Mouse (Mus musculus) left cerebral cortex, adult 11 months (tissue): ENCODE measurements at regions not wholly inside any gene's neighbourhood (a gene's known extent, or its start where the extent isn't known, plus 50 kb on each side); places are given as distances from the start of the nearest gene placed in this dataset.
"Not testable (repeated sequence)": the region's sequence is repeated elsewhere in the genome, so short reads cannot be mapped to it uniquely, and the experiment has no call there.

Experiments
- DNase-seq: peaks from one replicate; pipeline ENCODE4 v3.0.0; 2022; ENCODE audit warnings: low spot score

DNA sequence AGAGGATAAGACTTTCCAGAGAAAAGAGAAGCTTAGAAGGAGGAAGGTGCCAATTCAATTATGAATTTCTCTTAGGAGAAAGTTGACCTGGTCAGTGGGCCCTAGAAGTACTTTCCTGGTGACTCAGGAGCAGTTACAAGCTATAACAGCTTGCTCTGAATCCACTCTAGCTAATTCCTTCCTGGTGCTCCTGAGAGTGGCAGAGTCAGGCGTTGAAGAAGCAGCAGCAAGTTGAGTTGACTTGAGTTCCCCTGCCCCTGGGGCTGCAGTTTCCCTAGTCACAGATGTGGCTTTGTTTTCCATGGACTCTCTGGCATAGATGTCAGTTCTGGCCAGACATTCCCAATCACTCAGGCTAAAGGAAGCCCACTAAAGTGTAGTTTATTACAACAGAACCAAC lies 85.9 kb downstream of the Osr1 start:
- DNase-seq: no peak

- DNase-seq: no peak
Observed at GRCm38 (mm10) chr12:9656324-9656723, 86.4 kb downstream of the Osr1 start.

DNA sequence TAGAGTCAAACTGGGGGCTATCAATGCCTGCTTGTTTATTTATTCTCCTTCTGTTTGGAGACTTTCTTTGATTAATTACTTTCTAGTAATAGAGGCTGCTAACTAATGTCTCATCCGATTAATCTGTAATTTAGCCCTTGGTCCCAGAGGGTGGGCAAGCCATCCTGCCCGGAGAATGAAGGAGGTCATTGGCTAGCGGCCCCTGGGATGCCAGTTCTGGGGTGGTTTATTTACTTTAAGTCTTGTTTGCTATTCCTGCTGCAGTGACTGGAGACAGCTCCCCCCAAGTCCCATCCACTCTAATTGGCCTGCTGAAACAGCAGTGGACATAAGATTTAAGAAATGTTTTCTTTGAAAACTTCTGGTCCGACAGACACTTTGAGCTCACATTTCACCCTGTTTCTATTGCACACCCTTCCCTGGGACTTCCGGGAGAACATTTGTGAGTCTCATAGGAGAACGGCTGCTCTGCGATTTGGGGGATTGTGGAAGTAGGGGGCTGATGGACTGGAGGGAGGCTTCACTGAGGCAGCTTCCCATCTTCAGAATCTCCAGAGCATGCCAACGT lies 87.4 kb downstream of the Osr1 start:
- DNase-seq: no peak

DNA sequence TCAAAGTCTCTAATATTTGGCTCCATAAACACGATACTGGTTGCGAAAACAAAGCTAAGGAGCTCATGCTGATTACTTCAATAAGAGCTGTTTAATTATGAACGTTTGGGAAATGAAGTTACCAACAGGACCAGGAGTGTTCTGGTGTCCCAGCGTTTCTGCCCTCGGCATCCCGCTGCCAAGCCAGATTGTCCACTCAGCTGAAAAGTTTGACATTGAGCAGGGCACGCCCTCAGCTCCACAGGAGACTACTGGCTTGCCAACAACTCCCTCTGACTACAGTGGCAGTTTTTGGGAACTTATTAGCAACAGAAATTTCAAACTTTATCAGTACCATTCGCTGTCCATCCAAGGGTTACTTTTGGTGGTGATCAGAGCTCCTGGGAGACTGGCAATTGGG lies 87.9 kb downstream of the Osr1 start:
- no peak for DNase-seq

DNA sequence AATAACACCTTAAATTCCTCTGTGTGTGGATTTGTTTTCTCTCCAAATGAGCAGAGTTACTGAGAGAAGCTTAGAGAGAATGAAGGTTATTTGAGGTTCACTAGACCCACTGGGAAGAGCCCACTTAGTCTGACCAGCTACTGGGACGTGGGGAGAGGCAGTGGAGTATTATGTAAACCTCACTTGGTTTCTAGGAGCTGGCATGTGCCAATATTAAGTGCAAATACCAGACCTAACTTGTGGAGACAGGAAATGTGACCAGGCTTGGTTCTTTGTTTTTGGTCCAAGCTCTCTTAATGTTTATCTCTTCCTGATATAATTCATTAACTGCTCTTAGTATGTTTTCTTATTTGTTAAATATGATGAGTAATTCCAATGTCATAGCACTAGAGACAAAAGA lies 90.4 kb downstream of the Osr1 start:
- no peak for DNase-seq

DNA sequence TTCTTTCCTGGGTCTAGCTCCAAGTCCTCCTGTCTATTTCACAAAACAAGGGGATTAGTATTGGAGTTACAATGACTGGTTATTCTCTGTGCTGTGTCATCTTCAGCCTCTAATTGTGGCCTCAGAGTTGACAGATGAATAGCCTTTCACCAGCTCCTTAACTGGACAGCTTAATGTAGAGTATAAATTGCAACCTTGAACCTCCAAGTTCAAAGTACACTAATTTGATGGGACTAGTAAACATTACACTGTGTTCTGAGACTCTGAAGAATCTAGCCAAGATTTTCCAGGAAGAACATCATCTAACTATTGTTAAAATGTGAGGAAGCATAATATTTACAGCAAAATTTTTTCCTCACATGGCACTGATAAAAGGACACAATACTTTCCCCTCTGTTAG lies 118.9 kb downstream of the Osr1 start:
- no peak for DNase-seq

DNA sequence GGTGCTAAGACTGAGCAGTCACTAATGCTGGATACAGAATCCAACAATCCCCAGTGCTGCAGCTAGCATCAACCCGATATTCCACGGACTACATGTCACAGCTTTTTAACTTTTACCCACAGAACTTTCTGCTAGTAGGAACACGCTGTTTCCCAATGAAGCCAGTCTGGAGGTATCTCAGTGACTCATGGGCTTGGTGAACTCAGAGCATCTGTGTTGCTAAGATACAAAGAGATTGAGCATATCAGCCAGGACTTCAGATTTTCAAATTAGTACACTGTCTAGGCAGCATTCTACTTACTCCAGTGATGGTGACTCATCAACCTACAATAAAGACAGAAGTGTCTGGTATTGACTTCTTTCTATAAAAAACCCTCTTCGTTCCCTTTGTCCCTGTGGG lies 119.6 kb downstream of the Osr1 start:
- peak; percentile 25 for DNase-seq

GRCm38 (mm10) chr12:9732921-9733320 lies 163.0 kb downstream of the Osr1 start:
- DNase-seq: no peak

DNA sequence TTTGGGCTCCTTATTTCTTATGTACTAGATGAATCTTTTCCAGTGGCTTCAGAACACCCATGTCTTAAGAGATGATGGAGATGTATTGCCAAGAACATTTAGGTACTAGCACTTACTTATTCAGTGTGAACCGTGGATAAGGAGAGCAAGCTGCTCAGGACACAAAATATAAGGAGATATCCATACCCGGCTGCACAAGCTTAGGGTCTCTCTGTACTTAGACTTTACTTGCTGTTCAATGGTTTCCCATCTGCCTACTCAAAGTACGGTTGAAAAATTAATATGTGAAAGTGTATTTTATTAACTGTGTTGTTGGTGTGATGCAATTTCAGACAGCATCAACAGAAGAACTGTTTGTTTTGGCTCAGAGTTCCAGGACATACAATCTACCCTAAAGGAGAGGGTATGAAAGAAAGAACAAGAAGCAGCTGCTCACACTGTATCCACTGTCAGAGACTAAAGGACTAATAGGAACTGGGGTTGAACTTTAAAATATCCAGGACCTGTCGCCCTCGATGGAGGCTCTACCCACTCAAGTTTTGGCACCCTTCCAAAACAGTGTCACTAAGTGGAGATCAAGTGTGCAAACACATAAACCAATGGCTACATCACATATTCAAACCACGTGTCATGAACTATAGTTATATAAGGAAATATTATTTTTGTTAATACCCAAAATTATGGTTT lies 174.9 kb downstream of the Osr1 start:
- DNase-seq: no peak

GRCm38 (mm10) chr12:9751261-9752078 lies 181.6 kb downstream of the Osr1 start:
- no peak for DNase-seq

DNA sequence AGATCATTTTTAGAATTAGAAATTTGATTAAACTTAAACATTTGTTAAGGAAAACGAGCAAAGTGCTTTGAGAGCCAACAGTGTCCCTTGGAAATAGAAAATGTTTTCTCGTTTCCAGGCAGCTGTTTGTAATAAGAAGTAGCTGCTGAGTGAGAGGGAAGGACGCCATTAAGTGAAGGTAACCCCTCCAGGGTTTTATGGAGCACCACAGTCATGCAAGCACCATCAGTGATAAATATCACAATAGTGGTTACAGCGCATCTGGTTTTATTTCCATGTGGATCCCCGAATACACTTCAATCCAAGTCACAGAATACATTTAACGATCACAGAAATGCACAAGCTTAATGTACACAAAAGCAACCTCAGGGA lies 182.1 kb downstream of the Osr1 start:
- no peak for DNase-seq

DNA sequence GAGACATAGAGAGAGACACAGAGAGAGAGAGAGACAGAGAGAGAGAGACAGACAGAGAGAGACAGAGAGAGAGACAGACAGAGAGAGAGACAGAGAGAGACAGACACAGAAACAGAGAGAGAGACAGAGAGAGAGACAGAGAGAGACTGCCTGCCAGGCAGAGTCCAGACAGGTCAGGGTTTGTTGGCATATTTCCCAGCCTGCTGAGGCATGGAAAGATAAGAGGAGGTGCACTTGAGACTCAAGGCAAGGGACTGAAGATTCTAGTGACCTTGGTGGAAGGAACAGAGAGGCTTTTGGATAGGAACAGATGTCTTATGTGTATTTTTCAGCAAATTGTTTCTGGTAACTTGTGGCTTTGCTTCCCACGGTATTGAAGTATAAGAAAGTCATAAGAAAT lies 186.5 kb downstream of the Osr1 start:
- DNase-seq: no peak

- DNase-seq: no peak
Observed at GRCm38 (mm10) chr12:9760818-9761217, 190.9 kb downstream of the Osr1 start.

DNA sequence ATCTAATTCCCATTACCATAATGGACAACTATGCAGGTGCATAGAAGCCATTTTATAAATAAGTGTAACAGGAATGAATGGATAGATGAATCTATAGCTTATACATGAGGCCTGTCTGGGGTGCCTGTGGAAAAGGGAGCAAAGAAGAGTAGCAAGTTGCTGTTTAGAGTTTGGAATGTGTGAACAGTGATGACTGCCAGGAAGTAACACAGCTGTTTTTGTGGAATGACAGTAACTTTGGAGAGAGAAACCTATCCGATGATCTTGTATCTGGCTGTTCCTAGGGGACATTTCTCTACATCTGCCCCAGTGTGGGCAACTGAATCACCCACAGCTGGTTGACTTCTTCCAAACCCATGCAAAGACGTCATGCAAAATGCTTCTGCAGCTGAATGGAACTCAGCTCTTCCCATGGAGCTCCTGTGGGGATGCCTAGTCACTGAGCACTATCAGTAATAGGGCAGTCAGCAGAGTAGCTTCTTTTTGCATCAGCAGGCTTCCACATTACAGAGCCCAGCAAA lies 192.4 kb downstream of the Osr1 start:
- not testable (repeated sequence) for DNase-seq

GRCm38 (mm10) chr12:9762842-9763241 lies 192.9 kb downstream of the Osr1 start:
- DNase-seq: no peak

DNA sequence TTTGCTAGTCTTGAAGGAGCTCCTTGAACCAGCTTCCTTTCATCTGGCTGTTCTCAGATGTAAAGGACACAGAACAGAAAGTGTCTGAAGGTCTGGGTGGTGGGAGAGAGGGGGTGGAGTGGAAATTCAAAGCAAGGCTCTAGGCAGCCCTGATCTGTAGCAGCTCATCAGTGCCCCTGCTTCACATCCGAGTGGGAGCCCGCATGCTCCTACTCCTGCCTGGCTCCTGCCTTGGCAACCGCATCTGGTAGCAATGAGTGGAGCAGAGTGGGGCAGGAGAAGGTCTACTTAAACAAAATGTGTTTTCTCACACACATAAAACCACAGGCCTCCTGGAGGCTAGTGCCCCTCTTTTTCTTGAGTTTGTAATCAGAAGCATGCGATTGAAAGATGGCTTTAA lies 201.0 kb downstream of the Osr1 start:
- DNase-seq: no peak

DNA sequence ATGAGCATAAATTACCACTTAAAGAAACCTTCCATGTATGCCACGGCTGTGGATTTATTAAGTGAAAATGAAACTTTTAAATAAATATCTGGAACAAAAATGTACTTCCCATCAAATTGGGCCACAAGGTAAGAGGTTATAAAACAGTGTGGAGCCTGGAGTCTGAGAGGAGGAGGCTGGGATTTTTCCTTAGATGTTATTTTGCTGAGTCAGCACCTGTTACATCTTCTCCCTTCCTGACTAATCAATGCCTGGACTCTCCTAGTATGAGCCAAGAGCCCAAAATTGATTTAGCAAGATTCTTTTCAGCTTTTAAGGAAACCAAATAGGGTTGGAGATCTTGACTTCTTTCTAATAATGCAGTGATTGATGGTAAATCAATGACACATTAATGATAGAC lies 203.0 kb downstream of the Osr1 start:
- DNase-seq: no peak

- DNase-seq: no peak
Observed at GRCm38 (mm10) chr12:9802284-9802683, 232.4 kb downstream of the Osr1 start.

GRCm38 (mm10) chr12:9807406-9807805 lies 237.5 kb downstream of the Osr1 start:
- DNase-seq: no peak

DNA sequence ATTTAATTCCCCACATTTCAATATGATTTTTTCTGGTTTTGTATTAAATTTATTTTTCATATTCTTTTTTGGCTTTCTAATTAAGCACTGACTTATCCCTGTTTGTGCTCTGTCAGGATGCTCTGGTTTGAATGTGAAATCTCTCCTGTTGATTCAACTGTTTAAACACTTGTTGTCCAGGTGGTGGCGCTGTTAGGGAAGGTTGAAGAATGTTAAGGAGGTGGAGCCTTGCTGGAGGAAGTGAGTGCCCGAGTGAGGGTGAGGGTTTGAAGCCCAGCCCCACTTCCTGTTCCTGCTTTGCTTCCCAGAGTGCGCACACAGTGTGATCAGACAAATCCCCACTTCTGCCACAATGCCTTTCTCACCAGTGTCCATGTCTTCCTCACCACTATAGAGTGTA lies 263.4 kb downstream of the Osr1 start:
- no peak for DNase-seq

DNA sequence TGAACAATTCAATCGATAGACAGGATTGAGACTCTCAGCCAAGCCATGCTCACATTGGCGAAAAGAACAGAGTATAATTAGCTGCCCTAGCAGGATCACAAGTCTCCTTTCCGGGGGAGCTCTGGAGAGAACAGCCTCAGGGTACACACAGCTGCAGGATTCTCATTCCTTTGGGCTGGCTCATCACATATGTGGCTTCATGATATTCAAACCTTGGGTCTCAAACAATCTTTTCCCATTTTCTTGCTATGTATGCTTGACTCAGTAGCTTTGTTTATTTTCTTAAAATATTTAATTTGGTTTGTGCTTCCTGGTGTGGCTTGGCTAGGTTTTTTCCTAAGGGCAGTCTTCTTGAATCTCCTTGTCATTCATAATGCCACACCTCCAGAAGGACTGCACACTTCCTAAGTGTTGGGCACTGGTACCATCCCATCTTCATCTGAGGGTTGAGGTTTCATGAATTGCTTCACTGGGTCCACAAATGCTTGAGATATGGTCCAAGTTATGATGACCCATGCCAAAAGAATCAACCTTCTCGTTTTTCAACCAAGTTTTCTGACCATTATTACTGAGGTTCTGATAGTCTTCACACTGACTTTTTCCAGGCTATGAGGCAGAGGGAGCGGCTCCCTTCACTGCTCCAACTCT lies 269.4 kb downstream of the Osr1 start:
- no peak for DNase-seq

DNA sequence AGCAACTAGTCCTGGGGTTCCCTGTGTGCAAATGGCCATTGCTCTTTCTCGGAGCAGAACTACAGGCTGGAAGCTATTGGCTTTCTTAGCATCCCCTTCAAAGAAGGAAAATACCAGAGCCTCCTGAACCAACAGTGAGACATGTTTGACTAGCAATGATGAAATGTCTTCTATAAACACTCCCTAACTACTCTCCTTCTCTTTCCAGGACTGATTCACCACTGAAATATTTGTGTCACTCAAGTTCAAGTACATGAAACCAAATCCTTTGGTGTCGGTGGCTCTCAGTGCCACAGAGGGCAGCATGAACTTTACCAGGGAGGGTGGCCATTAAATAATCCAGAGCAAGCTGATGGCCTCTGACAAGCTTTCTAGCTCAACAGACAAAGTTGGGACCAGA lies 270.0 kb downstream of the Osr1 start:
- no peak for DNase-seq

GRCm38 (mm10) chr12:9847034-9847433 lies 277.1 kb downstream of the Osr1 start:
- DNase-seq: no peak
